Mouse (Mus musculus) yolk sac, embryonic 10.5 days (tissue): ENCODE measurements at regions not wholly inside any gene's neighbourhood (a gene's known extent, or its start where the extent isn't known, plus 50 kb on each side); places are given as distances from the start of the nearest gene placed in this dataset.

ENCODE experiments used
- DNase-seq: peaks from one replicate; pipeline ENCODE4 v3.0.0-alpha.2; 2017; ENCODE audit warnings: low spot score

DNA sequence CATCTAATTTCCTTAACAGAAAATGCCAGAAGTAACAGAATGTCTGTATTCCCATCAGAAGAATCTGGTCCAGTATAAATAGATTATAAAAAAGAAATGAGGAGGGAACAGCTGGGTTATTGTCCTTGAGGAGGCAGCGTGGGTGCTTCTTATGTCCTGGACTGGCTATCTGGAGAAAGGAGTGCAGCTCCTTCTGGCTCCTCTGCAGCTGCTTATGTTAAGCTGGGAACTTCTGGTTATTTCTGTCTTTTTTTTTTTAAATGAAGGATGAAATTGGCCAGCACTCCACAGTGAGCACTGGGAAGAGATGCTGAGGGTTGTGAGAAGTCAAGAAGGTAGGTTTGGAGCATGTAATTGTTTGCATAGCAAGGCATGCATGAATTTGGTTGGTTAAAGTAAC lies 441.5 kb downstream of the Ebf1 start:
- DNase-seq = no peak

DNA sequence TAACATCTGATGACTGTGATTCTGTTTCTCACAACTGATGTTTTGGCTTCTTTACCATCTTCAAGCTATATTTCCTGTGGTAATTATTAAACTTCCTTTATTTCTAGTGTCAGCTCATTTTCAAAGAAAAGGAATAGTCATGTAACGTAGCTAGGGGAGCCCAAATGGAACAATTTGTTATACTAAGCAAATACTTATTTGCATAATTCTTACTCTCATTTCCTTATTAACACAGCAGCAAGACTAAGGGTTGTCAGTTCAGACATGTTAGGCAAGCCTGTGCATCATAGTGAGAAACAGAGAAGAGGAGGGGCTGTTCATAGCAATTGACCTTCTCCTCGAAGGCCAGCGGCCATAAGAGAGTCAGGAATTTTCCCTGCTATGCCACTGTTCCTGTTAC lies 449.5 kb downstream of the Ebf1 start:
- no peak for DNase-seq

DNA sequence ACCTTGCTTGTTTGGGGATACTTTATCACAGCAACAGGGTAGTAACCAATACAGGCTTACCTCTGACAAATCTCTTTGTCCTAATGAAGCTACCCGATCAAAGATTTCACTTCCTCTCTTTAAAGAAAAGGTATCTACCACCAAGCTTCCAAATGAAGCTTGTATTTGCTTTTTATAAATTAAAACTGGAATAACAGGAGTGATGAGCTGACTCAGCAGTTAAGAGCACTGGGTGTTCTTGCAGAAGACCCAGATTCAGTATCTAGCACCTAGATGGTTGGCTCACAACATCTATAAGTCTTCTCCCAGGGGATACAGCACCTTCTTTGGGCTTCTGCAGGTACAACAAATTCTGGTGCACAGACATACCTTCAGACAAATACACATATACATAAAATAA lies 453.2 kb downstream of the Ebf1 start:
- no peak for DNase-seq

DNA sequence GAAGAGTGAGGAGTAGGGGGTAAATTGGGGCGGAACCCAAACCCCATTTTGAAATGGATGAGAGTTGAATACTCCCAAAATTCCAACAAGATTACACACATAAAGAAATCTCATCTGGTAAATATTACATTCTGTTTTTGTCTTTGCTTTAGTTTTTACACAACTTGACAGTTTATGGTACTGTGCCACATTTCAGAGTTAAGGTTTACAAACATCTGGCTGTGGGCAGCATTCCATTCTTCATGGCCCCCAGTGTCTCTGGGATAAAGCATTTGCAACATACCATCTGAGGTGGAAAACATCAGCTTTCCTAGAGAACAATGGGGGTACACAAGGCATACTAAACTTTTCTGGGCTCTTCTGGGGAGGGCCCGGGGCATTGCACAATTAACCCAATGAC lies 454.1 kb downstream of the Ebf1 start:
- DNase-seq = no peak

DNA sequence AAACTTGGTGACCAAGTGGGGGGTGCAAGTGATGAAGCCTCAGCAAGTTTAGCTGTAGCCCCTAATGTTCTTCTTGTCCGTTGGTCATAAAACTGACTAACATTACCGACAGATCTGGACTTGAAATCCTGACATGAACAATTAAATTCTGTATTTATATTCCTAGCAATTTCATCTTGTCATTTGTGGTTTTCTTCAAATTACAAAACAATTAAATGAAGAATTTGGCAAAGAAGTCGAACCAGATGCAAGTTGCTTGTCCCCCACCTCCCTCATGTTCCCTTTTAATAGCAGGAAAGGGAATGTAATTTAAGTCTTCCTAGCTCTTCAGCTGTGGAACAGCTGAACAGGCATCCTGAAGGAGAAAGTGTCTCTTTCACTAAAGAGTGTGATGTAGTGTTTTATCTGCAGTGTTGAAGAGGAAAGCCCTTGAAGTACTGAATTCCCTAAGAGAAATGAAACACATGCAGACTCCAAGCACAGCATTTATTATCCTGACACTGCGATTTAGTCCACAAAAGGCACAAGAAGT lies 467.5 kb downstream of the Ebf1 start:
- DNase-seq = no peak

DNA sequence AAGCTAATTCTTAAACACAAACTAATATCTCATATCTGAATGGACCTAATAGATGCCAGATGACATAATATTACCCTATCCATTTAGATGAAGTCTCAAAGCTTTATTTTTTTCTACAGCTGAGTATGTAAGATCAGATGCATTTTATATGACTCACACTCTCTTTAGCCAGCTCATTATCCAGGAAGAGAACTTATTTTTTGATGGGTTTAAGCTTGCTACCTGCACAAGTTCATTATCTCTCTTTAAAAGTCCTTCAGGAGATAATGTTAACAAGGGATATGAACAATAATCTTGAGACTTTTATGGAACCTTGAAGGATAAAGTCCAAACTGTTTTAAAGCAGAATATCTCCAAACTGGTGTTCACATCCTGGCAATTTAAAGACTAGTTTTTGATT lies 468.0 kb downstream of the Ebf1 start:
- no peak for DNase-seq

DNA sequence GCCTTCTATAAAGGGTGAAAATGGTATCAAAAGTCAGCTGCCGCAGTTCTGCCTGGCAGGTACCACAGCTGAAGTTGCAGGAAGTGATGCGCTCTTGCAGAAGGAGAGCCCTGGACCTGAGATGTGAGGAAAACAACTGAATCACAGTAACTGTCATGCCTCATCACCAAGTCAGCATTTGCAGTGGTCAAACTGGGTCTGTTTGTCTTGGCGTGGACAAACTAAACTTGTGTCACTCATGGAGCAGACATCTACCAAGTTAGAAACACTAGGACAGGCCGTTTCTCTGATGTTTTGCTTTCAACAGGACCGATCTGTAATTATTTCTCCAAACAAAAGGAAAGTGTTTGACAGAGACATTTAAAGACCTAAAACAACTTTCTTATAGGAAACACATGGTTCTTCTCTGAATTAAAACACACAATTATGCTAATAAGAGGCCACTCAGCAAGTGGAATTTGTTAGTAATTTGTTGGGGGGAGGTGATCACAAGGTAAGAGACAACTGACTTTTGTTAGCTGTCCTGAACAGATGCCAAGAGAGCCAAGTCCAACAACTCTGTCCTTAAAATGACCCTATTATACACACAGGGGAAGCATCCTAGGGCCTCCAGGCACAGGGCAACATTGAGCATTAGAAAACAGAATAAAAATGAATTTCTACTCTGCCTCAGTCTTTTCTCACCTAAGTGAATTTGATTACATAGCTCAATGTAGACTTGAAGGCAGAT lies 470.2 kb downstream of the Ebf1 start:
- DNase-seq = no peak

DNA sequence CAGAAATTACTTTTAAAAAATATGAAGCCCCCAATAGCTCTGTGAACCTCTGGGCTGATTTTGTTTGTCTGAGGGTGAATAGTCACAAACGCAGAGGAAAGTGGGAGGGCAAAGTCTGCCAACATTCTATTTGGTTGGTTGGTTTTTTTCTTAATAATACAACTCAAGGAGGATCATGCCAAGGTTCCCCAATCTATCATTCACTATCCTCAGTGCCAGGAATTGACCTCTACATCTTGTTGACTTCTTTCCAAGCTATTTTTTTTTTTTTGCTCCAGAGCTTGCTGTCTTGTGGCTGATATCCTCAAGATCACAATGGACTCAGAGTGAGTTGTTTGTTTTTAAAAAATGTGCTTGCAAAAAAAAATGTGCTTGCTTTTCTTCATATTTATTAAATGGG lies 471.2 kb downstream of the Ebf1 start:
- DNase-seq = no peak

DNA sequence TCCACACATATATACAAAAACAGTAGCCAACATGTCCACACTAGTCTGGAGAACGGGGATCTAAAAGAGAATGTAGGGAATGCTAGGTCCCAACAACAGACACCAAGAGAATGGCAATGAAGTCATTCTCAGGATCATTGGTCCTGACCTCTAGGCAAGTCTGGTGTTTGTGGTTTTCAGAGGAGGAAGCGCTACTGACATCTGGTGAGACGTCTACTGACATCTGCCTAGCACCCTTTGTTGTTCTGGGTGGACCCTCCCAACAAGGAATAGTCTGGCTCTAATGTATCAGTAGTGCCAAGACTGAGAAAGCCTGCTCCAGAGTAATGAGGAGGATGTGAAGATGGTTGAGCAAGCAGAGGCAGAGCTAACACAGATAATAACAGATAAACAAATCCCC lies 472.4 kb downstream of the Ebf1 start:
- DNase-seq = no peak

DNA sequence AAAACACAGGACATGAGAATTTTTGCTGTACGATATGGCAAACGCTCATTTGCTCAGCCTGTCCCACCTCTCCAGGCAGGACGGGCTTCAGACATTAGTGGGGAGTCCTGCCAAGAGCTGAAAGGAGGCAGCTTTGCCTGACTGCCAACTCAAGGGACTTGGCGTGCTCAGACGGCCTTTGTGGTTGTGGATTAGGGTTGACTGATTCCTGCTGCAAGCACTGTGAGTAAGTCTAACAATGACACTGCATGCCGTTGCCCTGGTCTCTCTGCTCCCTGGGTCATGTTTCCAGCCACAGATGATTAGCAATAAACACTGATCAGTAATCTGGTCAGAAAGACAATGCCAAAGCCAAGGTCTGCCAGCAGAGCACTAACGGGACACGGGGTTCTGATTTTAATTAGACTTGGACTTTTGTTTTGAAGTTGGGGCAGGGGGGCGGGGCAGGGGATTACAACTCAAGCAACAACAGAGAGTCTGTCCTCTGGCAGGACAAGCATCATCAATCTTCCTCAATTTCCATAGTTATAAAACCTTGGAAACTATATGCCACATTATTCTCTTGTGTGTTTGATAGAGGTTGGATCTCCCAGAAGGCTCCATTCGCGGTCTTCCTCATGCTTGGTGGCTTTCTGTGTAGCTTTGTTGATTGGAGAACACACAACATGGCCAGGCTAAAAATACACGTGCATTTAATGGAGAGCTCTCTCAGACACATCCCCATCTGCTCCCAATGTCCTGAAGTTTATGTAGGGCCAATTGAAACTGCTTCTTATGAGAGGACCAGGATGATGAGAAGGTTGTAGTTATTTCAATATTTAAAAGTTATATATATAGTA lies 486.6 kb downstream of the Ebf1 start:
- no peak for DNase-seq

DNA sequence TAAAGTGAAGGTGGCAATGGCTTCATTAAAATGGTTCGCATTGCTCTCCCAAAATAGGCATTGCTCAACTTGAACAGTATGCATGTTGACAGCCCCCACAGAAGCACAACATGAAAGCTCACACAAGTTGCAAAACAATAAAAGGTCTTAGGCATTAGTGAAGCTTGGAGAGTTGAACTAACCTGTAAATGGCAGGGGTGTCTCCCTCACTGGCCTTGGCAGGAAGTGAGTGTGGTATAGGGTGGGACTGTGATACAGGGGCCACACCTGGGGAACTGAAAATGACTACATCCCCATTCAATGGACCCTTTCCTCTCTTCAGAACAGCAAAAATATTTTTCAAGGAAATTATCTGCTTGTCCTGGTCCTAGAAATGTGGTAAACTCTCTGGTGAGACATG lies 499.6 kb downstream of the Ebf1 start:
- no peak for DNase-seq

DNA sequence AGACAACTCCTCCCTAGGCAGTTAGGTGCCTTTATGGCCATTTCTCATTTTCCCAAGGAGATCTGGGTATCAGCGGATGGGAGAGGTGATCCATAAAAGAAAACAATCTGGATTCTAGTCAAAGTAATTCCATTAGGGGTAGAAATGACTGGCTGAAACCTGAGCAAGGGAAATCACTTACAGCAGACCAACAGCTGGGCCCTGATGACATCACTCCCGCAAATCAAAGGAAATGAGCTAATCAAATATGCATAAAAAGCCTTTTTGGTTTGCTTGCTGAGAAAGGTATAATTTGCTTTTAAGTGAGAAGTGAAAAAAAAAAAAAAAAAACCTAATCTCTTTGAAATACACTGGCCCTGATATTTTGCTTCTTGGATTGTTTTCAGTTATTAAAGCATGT lies 506.2 kb downstream of the Ebf1 start:
- DNase-seq = no peak

DNA sequence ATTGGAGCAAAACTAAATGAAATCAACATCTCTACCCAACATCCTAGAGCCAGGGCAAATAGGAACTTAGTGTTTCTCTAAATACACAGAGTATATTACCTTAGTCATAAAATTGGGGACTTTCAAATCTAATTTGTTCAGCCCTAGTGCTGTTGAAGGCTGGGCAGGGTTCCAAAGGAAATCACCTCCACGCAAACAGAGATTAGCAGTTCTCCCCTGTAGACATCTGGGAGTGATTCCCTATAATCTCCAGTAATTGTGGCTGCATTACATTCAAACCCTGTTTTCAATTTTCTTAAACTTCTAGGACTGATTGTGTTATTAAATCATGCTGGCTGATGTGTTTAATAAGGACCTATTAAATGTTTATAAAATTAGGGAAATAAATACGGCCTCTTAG lies 519.7 kb downstream of the Ebf1 start:
- no peak for DNase-seq

DNA sequence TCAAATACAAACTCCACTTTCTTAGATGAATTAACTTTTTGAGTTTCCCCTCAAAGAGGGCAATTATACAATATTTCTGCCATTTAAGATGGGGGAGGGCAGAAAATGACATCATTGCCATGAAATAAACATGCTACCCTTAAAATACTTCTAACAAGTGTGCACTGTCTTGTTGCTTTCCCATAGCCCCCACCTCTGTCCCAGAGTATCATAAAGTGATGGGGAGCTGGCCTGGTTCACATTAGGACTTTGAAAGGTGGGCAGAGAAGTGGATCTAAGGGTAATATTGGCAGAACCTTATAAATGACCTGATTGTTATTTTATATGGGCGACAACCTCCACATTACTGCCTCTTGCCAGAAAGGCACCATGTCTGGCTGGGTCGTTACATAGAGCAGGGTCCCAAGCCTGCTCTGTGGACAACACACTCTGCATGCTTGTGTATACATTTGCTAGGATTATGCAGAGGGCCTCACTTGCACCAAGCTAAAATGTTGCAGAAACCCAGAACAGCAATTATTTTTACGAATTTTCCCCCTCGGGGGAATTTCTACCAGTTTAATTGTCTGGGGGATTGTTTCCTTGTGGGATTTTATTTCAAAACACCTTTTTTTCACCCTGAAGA lies 521.3 kb downstream of the Ebf1 start:
- no peak for DNase-seq

DNA sequence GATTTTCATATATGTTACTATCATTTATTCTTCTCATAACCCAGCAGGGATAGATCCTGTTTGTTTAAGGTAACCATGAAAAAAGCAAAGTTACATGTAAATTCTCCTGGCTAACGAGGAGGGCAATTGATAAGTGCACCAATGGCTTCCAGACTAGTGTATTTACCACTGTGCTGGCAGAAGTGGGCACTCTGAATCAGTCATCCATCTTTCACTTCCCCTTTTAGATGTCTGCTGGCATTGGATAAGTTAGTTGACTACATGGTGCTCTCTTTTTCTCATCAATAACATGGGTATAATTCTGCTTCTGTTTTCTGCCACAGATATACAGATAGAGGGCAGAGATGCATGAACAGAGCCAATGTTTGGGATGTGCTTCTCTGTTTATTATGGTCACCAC lies 523.4 kb downstream of the Ebf1 start:
- DNase-seq = no peak

DNA sequence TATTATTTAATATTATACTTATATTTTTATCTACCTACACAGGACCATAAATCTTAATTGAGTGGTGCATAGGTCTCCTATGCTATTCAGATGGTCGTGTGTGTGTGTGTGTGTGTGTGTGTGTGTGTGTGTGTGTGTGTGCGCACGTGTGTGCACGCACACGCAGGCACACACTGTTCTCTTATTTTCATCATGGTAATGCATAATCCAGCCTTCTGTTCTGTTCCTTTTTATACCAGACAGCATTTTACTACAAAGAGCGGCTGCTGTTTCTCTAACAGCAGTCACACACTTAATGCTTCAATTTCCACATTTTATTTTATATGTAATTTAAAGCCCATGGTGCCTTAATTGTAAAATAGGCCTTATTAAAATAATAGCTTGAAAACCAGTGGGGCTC lies 537.0 kb downstream of the Ebf1 start:
- no peak for DNase-seq

DNA sequence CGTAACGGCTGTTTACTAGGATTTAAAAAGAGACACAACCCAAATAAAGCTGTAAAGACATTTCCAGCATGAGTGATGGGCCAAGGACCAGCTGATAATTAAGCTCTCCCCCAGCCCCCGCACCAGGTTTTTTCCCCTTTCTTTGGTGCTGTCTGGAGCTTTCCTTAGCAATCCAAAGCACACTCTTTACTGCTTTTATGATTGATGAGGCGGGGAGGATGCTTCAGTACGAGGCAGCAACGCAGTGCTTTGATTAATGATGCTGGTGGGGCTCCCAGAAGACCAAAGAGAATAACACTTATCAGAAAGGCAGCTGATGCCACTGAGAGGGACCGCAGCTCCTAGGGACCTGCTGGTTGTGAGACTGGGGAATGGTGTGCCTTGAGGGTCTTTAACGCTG lies 537.4 kb downstream of the Ebf1 start:
- DNase-seq = no peak

DNA sequence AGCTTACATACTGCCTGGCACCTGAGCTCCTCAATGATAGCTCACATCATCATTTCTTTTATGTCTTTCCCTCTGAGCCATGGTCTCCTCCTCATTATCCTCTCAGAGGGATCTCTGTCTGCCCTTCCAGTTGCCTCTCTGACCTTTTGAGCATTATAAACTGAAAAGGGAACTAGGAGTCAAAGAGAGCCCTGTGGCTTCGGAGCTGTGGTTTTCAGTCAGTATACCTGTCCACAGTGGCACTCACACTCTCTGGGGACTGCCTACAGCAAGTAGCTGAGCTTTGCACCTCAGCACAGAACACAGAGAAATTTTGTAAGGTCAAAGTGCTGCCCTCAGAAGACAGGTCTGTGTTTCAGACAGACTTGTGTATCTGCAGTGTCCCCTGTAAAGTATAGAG lies 538.7 kb downstream of the Ebf1 start:
- DNase-seq = no peak

DNA sequence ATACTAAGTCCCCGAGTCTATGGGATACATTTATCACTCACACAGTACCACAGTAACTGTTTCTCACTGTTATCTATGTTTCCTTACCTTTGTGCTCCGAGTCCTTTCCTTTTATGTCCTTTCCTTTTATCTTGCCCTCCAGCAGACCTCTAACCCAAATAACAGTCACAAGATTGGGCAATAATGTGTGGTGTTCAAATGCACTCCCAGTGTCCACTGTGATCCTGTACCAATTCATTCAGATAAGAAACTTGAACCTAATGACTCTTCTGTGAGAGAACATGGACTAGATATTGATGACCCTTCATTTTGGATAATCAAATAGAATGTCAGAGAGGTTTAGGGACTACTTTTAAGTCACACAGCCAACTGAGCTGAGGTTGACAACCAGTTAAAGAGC lies 541.2 kb downstream of the Ebf1 start:
- no peak for DNase-seq

DNA sequence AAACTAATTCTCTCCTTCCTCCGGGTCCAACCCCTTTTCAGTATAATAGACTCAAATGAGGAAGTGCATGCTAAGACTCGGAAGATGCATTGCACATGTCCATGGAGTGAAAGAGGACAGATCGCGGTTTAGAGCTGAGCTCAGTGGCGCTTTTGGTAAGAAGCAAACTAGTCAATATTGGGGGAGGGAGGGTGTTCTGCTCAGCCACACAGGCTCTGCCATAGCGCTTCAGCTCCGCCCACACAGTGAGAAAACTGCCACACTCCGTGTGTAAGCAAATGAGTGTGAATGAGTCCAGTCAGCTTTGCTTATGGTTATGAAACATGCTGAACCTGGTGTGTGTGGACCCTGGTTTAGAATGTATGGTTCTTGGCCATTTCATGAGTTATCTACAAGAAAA lies 543.8 kb downstream of the Ebf1 start:
- DNase-seq = no peak

DNA sequence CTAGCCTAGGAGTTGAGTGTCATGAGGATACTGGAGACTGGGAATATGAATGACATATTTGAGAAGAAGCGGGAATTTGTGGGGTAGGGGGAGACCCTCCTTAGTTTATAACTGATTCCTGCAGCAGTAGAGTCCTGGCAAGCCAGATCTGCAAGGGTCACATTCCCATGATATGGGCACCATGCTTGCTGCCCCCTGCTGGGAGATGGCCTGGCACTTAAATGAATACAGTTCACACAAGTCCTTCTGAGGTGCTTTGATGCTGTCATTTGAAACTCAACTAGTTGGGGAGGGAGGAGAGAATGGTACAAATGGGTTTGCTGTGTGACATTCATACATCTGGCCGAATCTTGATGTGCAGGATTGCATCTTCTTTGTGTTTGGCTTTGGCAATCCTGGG lies 556.4 kb downstream of the Ebf1 start:
- no peak for DNase-seq

DNA sequence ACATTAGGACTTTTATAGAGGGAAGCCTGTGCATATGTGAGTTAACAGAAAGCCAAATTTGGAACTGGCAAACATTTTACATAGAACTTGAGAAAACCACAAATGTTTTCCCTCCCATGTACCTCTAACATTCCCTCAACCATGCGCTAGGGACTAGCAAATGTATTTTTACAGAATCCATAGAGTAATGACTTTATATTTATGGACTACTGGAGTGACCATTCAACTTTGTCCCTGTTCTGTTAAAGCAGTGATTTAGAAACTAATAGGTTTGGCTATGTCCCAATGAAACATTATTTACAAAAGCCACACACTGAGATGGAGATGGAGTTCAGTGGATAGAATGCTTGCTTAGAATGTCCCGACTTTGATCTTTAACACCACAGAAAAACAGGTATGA lies 557.0 kb downstream of the Ebf1 start:
- no peak for DNase-seq
